Mouse (Mus musculus): ENCODE results near the gene Chil5. TPM values are rescaled to one million over a fixed set of nuclear protein-coding genes. Genes with fewer than 3 reads are reported as not detected.
"Not testable (repeated sequence)": the region's sequence is repeated elsewhere in the genome, so short reads cannot be mapped to it uniquely, and the experiment has no call there.

The Chil5 gene
- polyA plus RNA-seq, 1 experiment from 2014 or later: 0.18 TPM

- 58% methylated on average over 9 of the region's 10 CpGs for WGBS
- not testable (repeated sequence) for H3K36me3 ChIP-seq (ENCODE audit: control insufficient read depth, insufficient read depth, low read length); H3K27ac ChIP-seq (ENCODE audit: low read length); H3K9ac ChIP-seq (ENCODE audit: low read depth, low read length); H3K9me3 ChIP-seq (ENCODE audit: control insufficient read depth, low read length); H3K4me3 ChIP-seq (ENCODE audit: low read length); H3K4me2 ChIP-seq (ENCODE audit: low read depth, low read length); H3K4me1 ChIP-seq (ENCODE audit: control insufficient read depth, insufficient read depth, low read length); ATAC-seq; H3K27me3 ChIP-seq (replicated peaks; ENCODE audit: control insufficient read depth, insufficient read depth, low read length)
Observed at GRCm38 (mm10) chr3:106003360-106003759, 29.3 kb downstream of the Chil5 start.

- Histone ChIP-seq H3K27ac (ENCODE audit: low read length) (no peak overlapping the region), H3K4me2 (ENCODE audit: low read depth, low read length) (peak overlapping the region; percentile 42), H3K4me1 (ENCODE audit: control insufficient read depth, insufficient read depth, low read length) (no peaks in the 10 kb centered on the region), H3K36me3 (ENCODE audit: control insufficient read depth, insufficient read depth, low read length) (no peaks in the 10 kb centered on the region), H3K27me3 (replicated peaks; ENCODE audit: control insufficient read depth, insufficient read depth, low read length) (no peaks in the 10 kb centered on the region), H3K9me3 (ENCODE audit: control insufficient read depth, low read length) (no peaks in the 10 kb centered on the region), H3K4me3 (ENCODE audit: low read length) (no peak overlapping the region), H3K9ac (ENCODE audit: low read depth, low read length) (no peak overlapping the region)
- ATAC-seq: peak; percentile 96
- WGBS: 18% methylated on average over 17 of the region's 17 CpGs
Observed at GRCm38 (mm10) chr3:106001416-106002370, 30.9 kb downstream of the Chil5 start.

GRCm38 (mm10) chr3:106000707-106001375 lies 31.8 kb downstream of the Chil5 start:
- H3K4me3 ChIP-seq (ENCODE audit: low read length): no peak overlapping the region
- peak overlapping the region; percentile 42 for H3K4me2 ChIP-seq (ENCODE audit: low read depth, low read length)
- H3K27me3 ChIP-seq (replicated peaks; ENCODE audit: control insufficient read depth, insufficient read depth, low read length): no peaks in the 10 kb centered on the region
- no peak overlapping the region for H3K27ac ChIP-seq (ENCODE audit: low read length)
- peak; percentile 46 for ATAC-seq
- no peaks in the 10 kb centered on the region for H3K36me3 ChIP-seq (ENCODE audit: control insufficient read depth, insufficient read depth, low read length)
- no peaks in the 10 kb centered on the region for H3K4me1 ChIP-seq (ENCODE audit: control insufficient read depth, insufficient read depth, low read length)
- 18% methylated on average over 11 of the region's 11 CpGs for WGBS
- no peak overlapping the region for H3K9ac ChIP-seq (ENCODE audit: low read depth, low read length)
- H3K9me3 ChIP-seq (ENCODE audit: control insufficient read depth, low read length): no peaks in the 10 kb centered on the region

GRCm38 (mm10) chr3:105994730-105995129 lies 37.9 kb downstream of the Chil5 start:
- Histone ChIP-seq H3K4me1 (ENCODE audit: control insufficient read depth, insufficient read depth, low read length) (no peaks in the 10 kb centered on the region), H3K27ac (ENCODE audit: low read length) (no peak overlapping the region), H3K4me2 (ENCODE audit: low read depth, low read length) (no peak overlapping the region), H3K9me3 (ENCODE audit: control insufficient read depth, low read length) (no peaks in the 10 kb centered on the region), H3K4me3 (ENCODE audit: low read length) (no peak overlapping the region), H3K9ac (ENCODE audit: low read depth, low read length) (no peak overlapping the region), H3K36me3 (ENCODE audit: control insufficient read depth, insufficient read depth, low read length) (no peaks in the 10 kb centered on the region), H3K27me3 (replicated peaks; ENCODE audit: control insufficient read depth, insufficient read depth, low read length) (no peaks in the 10 kb centered on the region)
- no peak for ATAC-seq
- 60% methylated on average over 2 of the region's 2 CpGs for WGBS

GRCm38 (mm10) chr3:105991653-105992283 lies 40.8 kb downstream of the Chil5 start:
- 25% methylated on average over 4 of the region's 4 CpGs for WGBS
- no peak for ATAC-seq
- no peak overlapping the region for H3K4me2 ChIP-seq (ENCODE audit: low read depth, low read length)
- H3K27me3 ChIP-seq (replicated peaks; ENCODE audit: control insufficient read depth, insufficient read depth, low read length): no peaks in the 10 kb centered on the region
- H3K36me3 ChIP-seq (ENCODE audit: control insufficient read depth, insufficient read depth, low read length): no peaks in the 10 kb centered on the region
- H3K4me1 ChIP-seq (ENCODE audit: control insufficient read depth, insufficient read depth, low read length): no peaks in the 10 kb centered on the region
- no peaks in the 10 kb centered on the region for H3K9me3 ChIP-seq (ENCODE audit: control insufficient read depth, low read length)
- H3K9ac ChIP-seq (ENCODE audit: low read depth, low read length): no peak overlapping the region
- H3K27ac ChIP-seq (ENCODE audit: low read length): no peak overlapping the region
- no peak overlapping the region for H3K4me3 ChIP-seq (ENCODE audit: low read length)

GRCm38 (mm10) chr3:105989611-105990010 lies 43.0 kb downstream of the Chil5 start:
- ATAC-seq; H3K9me3 ChIP-seq (ENCODE audit: control insufficient read depth, low read length): not testable (repeated sequence)
- 60% methylated on average over 5 of the region's 5 CpGs for WGBS

GRCm38 (mm10) chr3:105974174-105974573 lies 58.4 kb downstream of the Chil5 start:
- no peak overlapping the region for H3K4me3 ChIP-seq (ENCODE audit: low read length)
- no peak overlapping the region for H3K4me2 ChIP-seq (ENCODE audit: low read depth, low read length)
- WGBS: 90% methylated on average over 2 of the region's 2 CpGs
- H3K9ac ChIP-seq (ENCODE audit: low read depth, low read length): no peak overlapping the region
- no peaks in the 10 kb centered on the region for H3K4me1 ChIP-seq (ENCODE audit: control insufficient read depth, insufficient read depth, low read length)
- H3K27me3 ChIP-seq (replicated peaks; ENCODE audit: control insufficient read depth, insufficient read depth, low read length): no peaks in the 10 kb centered on the region
- no peak overlapping the region for H3K27ac ChIP-seq (ENCODE audit: low read length)
- H3K36me3 ChIP-seq (ENCODE audit: control insufficient read depth, insufficient read depth, low read length): 0 out of 2 replicates have a peak, but pooled peaks cover 2% of the 10 kb centered on the region
- no peaks in the 10 kb centered on the region for H3K9me3 ChIP-seq (ENCODE audit: control insufficient read depth, low read length)
- no peak for ATAC-seq

More at GRCm38 (mm10) chr3:105989611-105990010, 43.0 kb downstream of the Chil5 start:
- not testable (repeated sequence) for H3K4me2 ChIP-seq (ENCODE audit: low read depth, low read length); H3K4me1 ChIP-seq (ENCODE audit: control insufficient read depth, insufficient read depth, low read length); H3K4me3 ChIP-seq (ENCODE audit: low read length); H3K9ac ChIP-seq (ENCODE audit: low read depth, low read length); H3K27ac ChIP-seq (ENCODE audit: low read length); H3K27me3 ChIP-seq (replicated peaks; ENCODE audit: control insufficient read depth, insufficient read depth, low read length); H3K36me3 ChIP-seq (ENCODE audit: control insufficient read depth, insufficient read depth, low read length)

GRCm38 (mm10) chr3:105973411-105973810 lies 59.2 kb downstream of the Chil5 start, which contains the start of gene Ovgp1:
Ovgp1 (plus strand) TSS chr3:105973711.
- WGBS: 77% methylated on average over 3 of the region's 3 CpGs
- no peak within 1 kb of the TSS for H3K27ac ChIP-seq (ENCODE audit: low read length)
- ATAC-seq: no peak

GRCm38 (mm10) chr3:105971831-105972446 lies 60.7 kb downstream of the Chil5 start:
- Histone ChIP-seq H3K27ac (ENCODE audit: low read length) (no peak overlapping the region), H3K9ac (ENCODE audit: low read depth, low read length) (no peak overlapping the region), H3K4me3 (ENCODE audit: low read length) (no peak overlapping the region), H3K9me3 (ENCODE audit: control insufficient read depth, low read length) (no peaks in the 10 kb centered on the region), H3K36me3 (ENCODE audit: control insufficient read depth, insufficient read depth, low read length) (peaks cover 10% of the 10 kb centered on the region; the same call in 1 of the 2 replicates), H3K4me2 (ENCODE audit: low read depth, low read length) (no peak overlapping the region), H3K27me3 (replicated peaks; ENCODE audit: control insufficient read depth, insufficient read depth, low read length) (no peaks in the 10 kb centered on the region), H3K4me1 (ENCODE audit: control insufficient read depth, insufficient read depth, low read length) (no peaks in the 10 kb centered on the region)
- no peak for ATAC-seq
- 82% methylated on average over 5 of the region's 5 CpGs for WGBS

More at GRCm38 (mm10) chr3:105973411-105973810, 59.2 kb downstream of the Chil5 start, which contains the start of gene Ovgp1:
- H3K27me3 ChIP-seq (replicated peaks; ENCODE audit: control insufficient read depth, insufficient read depth, low read length): no peaks in the 10 kb centered on the region
- H3K4me1 ChIP-seq (ENCODE audit: control insufficient read depth, insufficient read depth, low read length): no peaks in the 10 kb centered on the region
- H3K4me3 ChIP-seq (ENCODE audit: low read length): no peak within 1 kb of the TSS
- H3K4me2 ChIP-seq (ENCODE audit: low read depth, low read length): no peak within 1 kb of the TSS
- 0 out of 2 replicates have a peak, but pooled peaks cover 7% of the 10 kb centered on the region for H3K36me3 ChIP-seq (ENCODE audit: control insufficient read depth, insufficient read depth, low read length)
- H3K9ac ChIP-seq (ENCODE audit: low read depth, low read length): no peak within 1 kb of the TSS
- H3K9me3 ChIP-seq (ENCODE audit: control insufficient read depth, low read length): no peaks in the 10 kb centered on the region

Measured in intestine, embryonic 16.5 days (tissue).